Comparison of ENCODE assay signal across 11 mouse cellular contexts in genomic region chr15:27876327-27876726, GRCm38 (mm10).
A peak's percentile ranks its signal among the peaks of the same experiment; 100 is the strongest.
DNase-seq lines count a peak whose midpoint lies in the region; ATAC-seq and TF ChIP-seq lines count a peak whose summit lies in the region.
"Had no signal": no experiment of that assay in that cellular context is flagged by ENCODE, and none has a peak within 500 bp of the region (broad histone marks: within the 10 kb centered on the region; RNA-seq: fewer than 3 reads in every experiment).

No protein-coding gene starts in this region.

- peak; percentile 56 for DNase-seq in kidney, adult 2 months
- no peak for DNase-seq in kidney, adult 11 months
- no peak for DNase-seq in stomach, postnatal 0 days (ENCODE audit: low spot score)
- DNase-seq in MN1 (ENCODE audit: low spot score), result no peak
- DNase-seq in left cerebral cortex, postnatal 36 days (ENCODE audit: low spot score in 2 of 2), result no peak
- DNase-seq: adrenal gland, postnatal 14 days; cerebellum, adult 11-12 months; layer of hippocampus, postnatal 36 days had no signal

- intact Hi-C loops in left cerebral cortex, postnatal 36 days (cut with DNase I), result no loop called here

- WGBS in kidney, adult 2 months, result 63% methylated on average over 10 of the region's 10 CpGs
- 77% methylated on average over 10 of the region's 10 CpGs for WGBS in stomach, embryonic 16.5 days
- 74% methylated on average over 10 of the region's 10 CpGs for WGBS in stomach, postnatal 0 days

- no peaks in the 10 kb centered on the region for H3K9me3 ChIP-seq in stomach, embryonic 16.5 days (replicated peaks; ENCODE audit: control insufficient read depth, low read length)
- no peaks in the 10 kb centered on the region for H3K9me3 ChIP-seq in stomach, postnatal 0 days (ENCODE audit: control insufficient read depth, low read length)
- H3K9me3 ChIP-seq: intestine, embryonic 15.5 days had no signal

- no peak overlapping the region for H3K9ac ChIP-seq in stomach, embryonic 16.5 days (ENCODE audit: low read length)
- no peak overlapping the region for H3K9ac ChIP-seq in stomach, postnatal 0 days (ENCODE audit: low read length)
- H3K9ac ChIP-seq: intestine, embryonic 15.5 days had no signal

- TF ChIP-seq CTCF in kidney, adult 2 months (conservative IDR thresholded peaks at IDR 0.05; ENCODE audit: insufficient read depth, insufficient read length, low read depth, low read length), result no peak
- TF ChIP-seq CTCF in stomach, postnatal 0 days (IDR thresholded peaks at IDR 0.05; ENCODE audit: low read depth), result no peak

- TF ChIP-seq POLR2A in kidney, adult 2 months (IDR thresholded peaks at IDR 0.05; ENCODE audit: low read depth, low read length), result no peak

- H3K4me3 ChIP-seq in kidney, adult 2 months (ENCODE audit: insufficient read depth, low read depth, low read length), result no peak overlapping the region
- no peak overlapping the region for H3K4me3 ChIP-seq in stomach, embryonic 16.5 days (replicated peaks; ENCODE audit: low read length)
- no peak overlapping the region for H3K4me3 ChIP-seq in stomach, postnatal 0 days (ENCODE audit: low read depth, low read length)
- H3K4me3 ChIP-seq: intestine, embryonic 15.5 days had no signal

- no peak overlapping the region for H3K4me2 ChIP-seq in stomach, embryonic 16.5 days (ENCODE audit: low read depth, low read length)
- no peak overlapping the region for H3K4me2 ChIP-seq in stomach, postnatal 0 days (replicated peaks; ENCODE audit: low read depth)
- H3K4me2 ChIP-seq: intestine, embryonic 15.5 days had no signal

- no peaks in the 10 kb centered on the region for H3K27me3 ChIP-seq in kidney, adult 2 months (replicated peaks; ENCODE audit: control insufficient read depth, insufficient read depth, low read length)
- no peaks in the 10 kb centered on the region for H3K27me3 ChIP-seq in stomach, embryonic 16.5 days (ENCODE audit: control insufficient read depth, insufficient read depth, low read length)
- H3K27me3 ChIP-seq in stomach, postnatal 0 days (ENCODE audit: control insufficient read depth, insufficient read depth, low read length), result no peaks in the 10 kb centered on the region
- H3K27me3 ChIP-seq: intestine, embryonic 15.5 days had no signal

- no peak for ATAC-seq in stomach, embryonic 16.5 days (ENCODE audit: insufficient read depth, low FRiP score)
- no peak for ATAC-seq in stomach, postnatal 0 days (ENCODE audit: low FRiP score, low TSS enrichment)
- peak; percentile 12 to 15; a peak in 2 of 4 replicates for ATAC-seq in hematopoietic stem cell, adult 5-6 weeks (replicated peaks in 1 of 2; ENCODE audit: insufficient read depth in 1 of 2, low FRiP score in 2 of 2, low TSS enrichment in 1 of 2, low read depth in 1 of 2, poor library complexity in 2 of 2, severe bottlenecking in 2 of 2)
- ATAC-seq: intestine, embryonic 15.5 days had no signal

- H3K27ac ChIP-seq in kidney, adult 2 months (ENCODE audit: insufficient read depth, low read depth, low read length), result no peak overlapping the region
- peak overlapping the region; percentile 27; the same call in 1 of the 2 replicates for H3K27ac ChIP-seq in stomach, embryonic 16.5 days (ENCODE audit: low read length)
- H3K27ac ChIP-seq in stomach, postnatal 0 days (replicated peaks), result no peak overlapping the region
- H3K27ac ChIP-seq: intestine, embryonic 15.5 days had no signal

- H3K4me1 ChIP-seq in kidney, adult 2 months (ENCODE audit: control insufficient read depth, insufficient read depth, low read length), result no peaks in the 10 kb centered on the region
- no peaks in the 10 kb centered on the region for H3K4me1 ChIP-seq in stomach, embryonic 16.5 days (ENCODE audit: control insufficient read depth, insufficient read depth, low read length)
- H3K4me1 ChIP-seq in stomach, postnatal 0 days (replicated peaks; ENCODE audit: control insufficient read depth, insufficient read depth), result no peaks in the 10 kb centered on the region
- H3K4me1 ChIP-seq: intestine, embryonic 15.5 days had no signal

- no peaks in the 10 kb centered on the region for H3K36me3 ChIP-seq in kidney, adult 2 months (ENCODE audit: control insufficient read depth, insufficient read depth, low read length)
- H3K36me3 ChIP-seq in stomach, embryonic 16.5 days (ENCODE audit: control insufficient read depth, insufficient read depth, low read length), result no peaks in the 10 kb centered on the region; the same call in 1 of the 2 replicates
- H3K36me3 ChIP-seq in stomach, postnatal 0 days (ENCODE audit: control insufficient read depth, insufficient read depth, low read length), result peaks cover 8% of the 10 kb centered on the region

- no peak for TF ChIP-seq EP300 in stomach, postnatal 0 days (optimal IDR thresholded peaks at IDR 0.05)

Comparison
In these comparisons a context has a peak if more than half of its experiments do, and no peak if none do; other contexts are left out.
1. ATAC-seq: peak in hematopoietic stem cell, adult 5-6 weeks (2 of 2); none in stomach, embryonic 16.5 days (single experiment) and stomach, postnatal 0 days (single experiment).